Mouse (Mus musculus): ENCODE measurements around the gene Olfr222. TPM values are rescaled to one million over a fixed set of nuclear protein-coding genes. Genes with fewer than 3 reads are reported as not detected.

Gene Olfr222
- polyA plus RNA-seq, 1 experiment from 2014 or later, result not detected

DNA sequence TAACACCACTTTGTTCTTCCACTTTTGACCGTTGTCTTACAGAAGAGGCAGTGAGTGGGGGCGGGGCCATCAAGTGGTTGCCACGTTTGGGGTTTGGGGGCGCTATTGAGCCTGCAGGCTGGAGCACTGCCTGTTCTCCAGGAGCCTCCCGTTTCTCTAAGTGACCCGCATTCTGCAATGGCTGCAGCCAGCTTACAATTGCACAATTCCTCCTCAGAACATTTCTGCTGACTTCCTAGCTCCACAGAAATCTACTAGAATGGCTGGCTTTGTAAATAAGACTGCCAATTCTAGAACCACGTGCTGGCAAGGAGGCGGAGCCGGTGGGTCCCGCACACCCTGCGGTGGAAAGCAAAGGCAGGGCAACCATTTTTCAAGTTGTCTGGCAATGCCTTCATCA, 37.6 kb downstream of the Olfr222 start:
- Histone ChIP-seq H3K4me3 (no peak overlapping the region), H3K4me1 (peaks cover 14% of the 10 kb centered on the region), H3K9ac (no peak overlapping the region), H3K27me3 (no peaks in the 10 kb centered on the region), H3K36me3 (no peaks in the 10 kb centered on the region), H3K4me2 (peak overlapping the region; percentile 37), H3K9me3 (no peaks in the 10 kb centered on the region), H3K27ac (no peak overlapping the region)
- peak; percentile 52; the same call in 1 of the 2 replicates for ATAC-seq (ENCODE audit: borderline replicate concordance, extremely low read depth, low FRiP score, low TSS enrichment)
- 18% methylated on average over 11 of the region's 11 CpGs for WGBS

DNA sequence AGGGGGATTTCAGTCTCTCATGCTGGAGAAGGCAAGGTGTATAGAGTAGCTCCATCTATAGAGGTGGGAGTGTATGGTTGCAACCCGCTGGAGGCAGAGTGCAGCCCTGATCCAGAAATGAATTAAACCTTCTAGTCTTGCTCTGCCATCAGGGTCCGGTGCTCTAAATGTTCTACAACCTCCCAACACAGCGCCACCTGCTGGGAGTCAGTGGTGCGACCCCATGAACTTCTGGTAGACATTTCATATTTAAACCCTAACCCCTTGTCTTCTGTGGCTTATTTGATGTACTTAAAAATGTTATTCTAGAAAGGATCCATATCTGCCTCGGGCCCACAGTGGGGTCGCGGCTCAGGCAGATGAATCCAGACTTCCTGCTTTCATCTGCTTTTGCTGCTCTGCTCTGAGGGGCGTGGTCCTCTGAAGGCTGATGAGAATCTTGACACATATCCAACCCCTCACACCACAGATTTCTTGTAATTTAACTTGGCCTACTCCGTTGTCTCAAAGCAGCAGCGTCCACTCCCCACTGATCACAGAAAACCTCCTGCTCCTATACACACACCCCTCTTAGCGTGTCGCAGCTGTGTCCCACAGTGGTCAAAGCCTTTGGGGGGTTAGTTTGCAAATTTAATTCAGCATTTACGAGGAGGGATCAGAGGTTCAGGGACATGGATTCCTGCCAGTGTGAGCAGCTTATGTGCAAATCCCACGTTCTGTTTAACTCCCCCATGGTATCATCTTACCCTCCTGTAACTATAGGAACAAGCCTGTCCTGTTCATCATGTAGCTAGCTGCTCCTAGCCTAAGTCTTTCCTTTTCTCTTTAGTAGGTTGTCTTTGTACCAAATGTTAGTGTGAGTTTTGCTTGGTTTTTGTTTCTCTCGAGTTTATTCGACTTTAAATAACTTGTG, 38.6 kb downstream of the Olfr222 start:
- H3K36me3 ChIP-seq, result no peaks in the 10 kb centered on the region
- H3K27ac ChIP-seq, result no peak overlapping the region
- no peak overlapping the region for H3K9ac ChIP-seq
- 64% methylated on average over 16 of the region's 16 CpGs for WGBS
- no peaks in the 10 kb centered on the region for H3K9me3 ChIP-seq
- H3K4me3 ChIP-seq, result no peak overlapping the region
- H3K4me2 ChIP-seq, result no peak overlapping the region; the same call in 1 of the 2 replicates
- ATAC-seq (ENCODE audit: borderline replicate concordance, extremely low read depth, low FRiP score, low TSS enrichment), result no peak
- H3K27me3 ChIP-seq, result no peaks in the 10 kb centered on the region
- H3K4me1 ChIP-seq, result peaks cover 14% of the 10 kb centered on the region

DNA sequence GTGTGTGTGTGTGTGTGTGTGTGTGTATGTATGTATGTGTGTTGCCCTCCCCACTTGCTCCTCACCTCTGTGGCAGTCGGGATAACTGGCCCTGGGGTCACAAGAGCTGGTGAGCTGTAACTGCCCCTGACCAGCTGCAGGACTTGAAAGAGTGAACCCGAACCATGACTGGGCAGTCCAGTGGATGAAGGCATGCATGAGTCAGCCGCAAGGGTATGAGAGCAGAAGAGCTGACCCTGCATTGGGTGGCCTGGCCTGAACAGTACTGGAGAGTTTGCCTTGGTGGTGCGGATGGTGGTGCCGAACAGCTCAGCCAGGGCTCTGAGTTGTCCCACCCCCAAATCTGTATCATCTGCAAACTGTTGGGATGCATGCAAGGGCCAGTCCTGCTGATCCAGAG, 44.5 kb downstream of the Olfr222 start:
- Histone ChIP-seq H3K27ac (no peak overlapping the region), H3K36me3 (no peaks in the 10 kb centered on the region), H3K4me3 (no peak overlapping the region), H3K4me1 (no peaks in the 10 kb centered on the region), H3K27me3 (no peaks in the 10 kb centered on the region), H3K9me3 (no peaks in the 10 kb centered on the region), H3K4me2 (no peak overlapping the region), H3K9ac (no peak overlapping the region)
- no peak for ATAC-seq (ENCODE audit: borderline replicate concordance, extremely low read depth, low FRiP score, low TSS enrichment)
- WGBS, result 52% methylated on average over 5 of the region's 5 CpGs

DNA sequence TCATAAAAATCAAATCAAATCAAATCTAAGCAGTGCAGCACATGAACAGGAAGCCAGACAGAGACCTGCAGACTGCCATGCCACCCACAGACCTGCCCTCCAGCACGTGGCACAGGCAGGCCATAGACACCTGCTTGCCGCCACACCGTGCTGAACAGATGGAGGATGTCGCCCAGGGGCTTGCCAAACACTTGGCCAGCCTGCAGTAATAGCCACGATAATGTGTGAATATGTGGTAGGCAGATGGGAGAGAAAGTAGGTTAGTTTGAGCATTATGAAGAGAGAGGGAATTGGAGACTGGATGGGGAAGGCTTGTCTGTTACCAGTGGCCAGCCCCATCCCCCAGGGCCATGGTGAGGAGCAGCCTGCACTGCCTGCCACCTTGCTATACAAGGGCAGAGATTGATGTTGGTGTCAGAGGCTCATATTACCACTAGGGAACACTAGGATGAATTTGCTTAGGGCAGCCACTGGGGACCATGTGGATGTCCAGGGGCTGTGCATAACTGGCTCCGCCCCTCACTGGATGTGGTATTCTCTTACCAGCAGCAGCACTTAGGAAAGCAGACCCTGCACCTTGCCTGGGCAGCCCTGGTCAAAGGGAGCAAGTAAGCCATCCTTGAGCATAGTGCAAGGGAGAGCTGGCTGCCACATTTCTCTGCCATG, 45.0 kb downstream of the Olfr222 start:
- Histone ChIP-seq H3K27me3 (no peaks in the 10 kb centered on the region), H3K4me3 (no peak overlapping the region), H3K4me2 (no peak overlapping the region), H3K9ac (no peak overlapping the region), H3K36me3 (no peaks in the 10 kb centered on the region), H3K9me3 (no peaks in the 10 kb centered on the region), H3K27ac (no peak overlapping the region), H3K4me1 (no peaks in the 10 kb centered on the region)
- 63% methylated on average over 6 of the region's 6 CpGs for WGBS
- ATAC-seq (ENCODE audit: borderline replicate concordance, extremely low read depth, low FRiP score, low TSS enrichment), result no peak

DNA sequence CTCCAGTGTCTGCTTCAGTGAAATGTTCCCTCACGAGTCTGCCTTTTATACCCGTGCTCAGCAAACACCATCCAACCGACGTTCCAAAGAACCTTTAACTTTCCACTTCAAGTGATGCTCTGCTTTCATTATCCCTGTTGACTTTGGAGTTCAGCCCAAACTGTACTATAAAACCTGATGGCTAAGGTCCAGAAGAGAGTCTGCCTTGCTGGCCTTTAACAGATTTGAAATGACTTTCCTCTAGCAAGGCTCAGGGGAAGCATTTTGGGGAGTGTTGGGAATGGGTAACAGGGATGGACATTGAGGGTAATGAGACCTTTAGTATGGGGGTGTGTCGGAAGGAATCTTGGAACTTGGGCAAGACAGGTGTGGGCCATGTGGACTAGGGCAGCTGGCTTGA, 45.8 kb downstream of the Olfr222 start:
- H3K27me3 ChIP-seq, result no peaks in the 10 kb centered on the region
- H3K4me1 ChIP-seq, result no peaks in the 10 kb centered on the region
- no peak overlapping the region for H3K4me2 ChIP-seq
- H3K9ac ChIP-seq, result no peak overlapping the region
- no peak overlapping the region for H3K4me3 ChIP-seq
- no peak for ATAC-seq (ENCODE audit: borderline replicate concordance, extremely low read depth, low FRiP score, low TSS enrichment)
- H3K9me3 ChIP-seq, result no peaks in the 10 kb centered on the region
- 56% methylated on average over 5 of the region's 5 CpGs for WGBS
- no peaks in the 10 kb centered on the region for H3K36me3 ChIP-seq
- no peak overlapping the region for H3K27ac ChIP-seq

DNA sequence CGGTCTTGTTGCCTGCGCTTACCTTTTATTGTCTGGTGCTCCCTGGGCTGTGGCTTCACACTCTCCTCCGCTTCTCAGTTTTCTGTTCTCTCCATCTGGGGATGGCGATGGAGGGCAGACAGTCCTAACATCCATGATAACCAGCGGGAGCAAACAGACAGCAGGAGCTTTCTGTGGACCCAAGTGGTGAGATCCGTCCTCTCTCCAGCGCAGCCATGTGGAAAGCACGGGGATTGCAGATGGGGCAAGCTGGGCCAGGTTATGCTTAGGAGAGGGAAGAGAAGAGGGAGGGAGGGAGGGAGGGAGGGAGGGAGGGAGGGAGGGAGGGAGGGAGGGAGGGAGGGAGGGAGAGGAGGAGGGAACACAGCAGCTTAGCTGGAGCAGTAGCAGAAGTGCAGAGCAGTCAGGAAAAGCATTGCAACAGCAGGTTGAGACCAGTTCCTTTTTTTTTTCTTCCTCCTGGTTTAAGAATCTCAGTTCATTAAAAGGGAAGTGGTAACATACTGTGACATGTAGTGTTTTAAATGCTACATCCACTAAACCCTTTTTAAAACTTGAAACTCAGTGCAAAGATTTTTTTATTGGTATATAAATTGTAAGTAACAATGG, 49.5 kb downstream of the Olfr222 start, which contains the start of gene Zkscan17:
Gene Zkscan17 (minus strand): TSS at position 280 of the 609 bp plus-strand sequence.
- H3K4me3 ChIP-seq, result no peak within 1 kb of the TSS
- no peak within 1 kb of the TSS for H3K4me2 ChIP-seq
- WGBS, result 46% methylated on average over 8 of the region's 8 CpGs
- H3K9ac ChIP-seq, result no peak within 1 kb of the TSS
- no peaks in the 10 kb centered on the region for H3K36me3 ChIP-seq
- no peaks in the 10 kb centered on the region for H3K27me3 ChIP-seq
- H3K4me1 ChIP-seq, result no peaks in the 10 kb centered on the region
- no peak for ATAC-seq (ENCODE audit: borderline replicate concordance, extremely low read depth, low FRiP score, low TSS enrichment)
- H3K9me3 ChIP-seq, result no peaks in the 10 kb centered on the region
- H3K27ac ChIP-seq, result no peak within 1 kb of the TSS

DNA sequence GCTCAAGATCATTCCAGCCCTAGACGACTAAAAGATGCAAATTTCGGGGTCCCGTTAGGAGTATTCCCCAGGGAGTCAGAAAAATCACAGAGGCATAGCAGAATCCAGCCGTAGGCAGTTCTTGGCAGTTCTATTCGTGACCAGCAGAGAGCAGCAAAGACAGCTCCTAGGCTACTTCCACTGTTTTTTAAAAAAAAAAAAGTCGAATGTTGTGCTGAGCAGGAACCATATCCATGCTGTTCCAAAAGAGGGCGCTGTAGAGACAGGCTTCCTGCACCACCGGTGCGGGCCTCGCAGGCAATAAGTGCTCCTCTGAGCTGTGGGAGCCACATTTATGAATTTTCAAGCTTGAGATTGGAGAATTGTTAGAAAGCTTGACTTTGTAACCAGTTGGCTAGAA, 50.8 kb downstream of the Olfr222 start:
- no peak for ATAC-seq (ENCODE audit: borderline replicate concordance, extremely low read depth, low FRiP score, low TSS enrichment)
- Histone ChIP-seq H3K27me3 (no peaks in the 10 kb centered on the region), H3K4me3 (no peak overlapping the region), H3K27ac (no peak overlapping the region), H3K4me2 (no peak overlapping the region), H3K9ac (no peak overlapping the region), H3K36me3 (no peaks in the 10 kb centered on the region), H3K4me1 (no peaks in the 10 kb centered on the region), H3K9me3 (no peaks in the 10 kb centered on the region)
- 4% methylated on average over 10 of the region's 10 CpGs for WGBS

DNA sequence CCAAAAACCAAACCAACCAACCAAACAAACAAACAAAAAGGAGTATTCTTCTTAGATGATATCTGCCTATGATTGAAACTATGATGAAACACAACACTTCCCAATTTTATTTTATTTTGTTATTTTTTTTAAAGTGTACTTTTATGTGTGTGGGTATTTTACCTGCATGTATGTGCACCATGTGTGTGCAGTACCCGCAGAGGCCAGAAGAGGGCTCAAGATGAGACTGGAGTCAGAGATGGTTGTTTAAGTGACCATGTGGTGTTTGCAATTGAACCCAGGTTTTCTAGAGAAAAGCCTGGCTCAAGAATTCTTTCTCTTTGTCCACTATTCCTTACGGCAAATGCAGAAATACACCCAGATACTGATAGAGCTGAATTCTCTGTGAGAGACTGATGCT, 51.9 kb downstream of the Olfr222 start:
- 92% methylated on average over 2 of the region's 2 CpGs for WGBS
- H3K27me3 ChIP-seq, result no peaks in the 10 kb centered on the region
- H3K9me3 ChIP-seq, result no peaks in the 10 kb centered on the region
- no peak overlapping the region for H3K4me3 ChIP-seq
- H3K9ac ChIP-seq, result no peak overlapping the region
- H3K4me2 ChIP-seq, result no peak overlapping the region
- no peak overlapping the region for H3K27ac ChIP-seq
- H3K36me3 ChIP-seq, result no peaks in the 10 kb centered on the region
- no peaks in the 10 kb centered on the region for H3K4me1 ChIP-seq
- no peak for ATAC-seq (ENCODE audit: borderline replicate concordance, extremely low read depth, low FRiP score, low TSS enrichment)

Other genes with a start within 250 kb of the Olfr222 start
- not detected in 2 replicates for gene Prss38, start 200.6 kb downstream of the Olfr222 start, polyA plus RNA-seq (2015; fragmentation: Nextera tagmentation; extraction: Ambion mirVana)
- 10.6 and 11.4 TPM in 2 replicates for gene Jmjd4, start 126.2 kb downstream of the Olfr222 start, polyA plus RNA-seq (2015; fragmentation: Nextera tagmentation; extraction: Ambion mirVana)
- gene Snap47, start 125.0 kb downstream of the Olfr222 start, polyA plus RNA-seq (2015; fragmentation: Nextera tagmentation; extraction: Ambion mirVana), result 94.3 and 98.9 TPM in 2 replicates
- gene Zfp867, start 103.8 kb downstream of the Olfr222 start, polyA plus RNA-seq (2015; fragmentation: Nextera tagmentation; extraction: Ambion mirVana), result 8.1 and 8.2 TPM in 2 replicates
- gene Zkscan17, start 49.5 kb downstream of the Olfr222 start, polyA plus RNA-seq (2015; fragmentation: Nextera tagmentation; extraction: Ambion mirVana), result 25.4 and 25.5 TPM in 2 replicates
- 0.24 and 0.42 TPM in 2 replicates for gene Nlrp3, start 34.7 kb downstream of the Olfr222 start, polyA plus RNA-seq (2015; fragmentation: Nextera tagmentation; extraction: Ambion mirVana)
- not detected in 2 replicates for gene Olfr223, start 17.1 kb upstream of the Olfr222 start, polyA plus RNA-seq (2015; fragmentation: Nextera tagmentation; extraction: Ambion mirVana)
- gene Mprip, start 85.1 kb upstream of the Olfr222 start, polyA plus RNA-seq (2015; fragmentation: Nextera tagmentation; extraction: Ambion mirVana), result 109 and 111 TPM in 2 replicates
- 5.8 and 6.2 TPM in 2 replicates for gene Pld6, start 211.4 kb upstream of the Olfr222 start, polyA plus RNA-seq (2015; fragmentation: Nextera tagmentation; extraction: Ambion mirVana)
- gene Flcn, start 233.8 kb upstream of the Olfr222 start, polyA plus RNA-seq (2015; fragmentation: Nextera tagmentation; extraction: Ambion mirVana), result 25.9 and 27.7 TPM in 2 replicates

Data from lung, embryonic 15.5 days (tissue).